Mouse (Mus musculus): ENCODE data around the gene Lrrc18.

Gene Lrrc18

DNA sequence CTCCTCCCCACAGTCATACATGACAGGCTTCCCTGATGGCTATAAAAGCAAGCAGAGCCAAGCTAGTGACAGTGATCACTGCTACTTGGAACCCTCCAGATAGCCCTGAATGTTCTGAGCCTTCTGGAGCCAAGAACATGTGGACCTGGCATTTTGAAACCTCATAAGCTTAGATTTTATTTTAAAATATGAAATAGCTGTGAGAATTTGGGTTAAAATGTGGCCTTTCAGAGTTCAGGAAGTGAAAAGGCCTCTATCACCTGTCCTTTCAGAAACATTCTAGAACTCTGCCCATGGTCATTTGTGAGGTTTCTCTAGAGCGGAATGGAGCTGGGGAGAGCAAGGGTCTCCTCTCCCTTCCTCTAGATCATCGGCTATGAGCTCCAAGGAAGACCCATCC lies at the start of gene Lrrc18:
Lrrc18 (plus strand) TSS at position 301 of the 400 bp plus-strand sequence.
- no peak for DNase-seq

DNA sequence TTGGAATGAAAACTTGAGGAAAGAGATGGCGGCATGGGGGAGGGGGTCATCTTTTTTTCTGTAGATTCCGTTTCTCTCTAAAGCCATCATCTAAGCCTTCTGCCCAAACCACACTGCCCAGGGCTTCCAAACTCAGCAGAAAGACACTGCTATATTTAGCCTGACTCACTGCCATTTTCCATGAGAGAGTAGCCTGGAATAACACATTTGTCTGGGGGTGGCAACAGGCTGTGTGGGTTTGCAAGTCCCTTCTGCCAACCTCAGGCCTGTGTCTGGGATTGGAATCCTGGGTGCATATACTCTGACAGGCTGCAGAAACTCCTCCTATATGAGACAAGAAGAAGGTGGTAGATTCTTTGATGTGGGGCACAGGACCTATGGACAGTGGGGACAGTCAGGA lies 43.7 kb upstream of the Lrrc18 start:
- no peak for DNase-seq

DNA sequence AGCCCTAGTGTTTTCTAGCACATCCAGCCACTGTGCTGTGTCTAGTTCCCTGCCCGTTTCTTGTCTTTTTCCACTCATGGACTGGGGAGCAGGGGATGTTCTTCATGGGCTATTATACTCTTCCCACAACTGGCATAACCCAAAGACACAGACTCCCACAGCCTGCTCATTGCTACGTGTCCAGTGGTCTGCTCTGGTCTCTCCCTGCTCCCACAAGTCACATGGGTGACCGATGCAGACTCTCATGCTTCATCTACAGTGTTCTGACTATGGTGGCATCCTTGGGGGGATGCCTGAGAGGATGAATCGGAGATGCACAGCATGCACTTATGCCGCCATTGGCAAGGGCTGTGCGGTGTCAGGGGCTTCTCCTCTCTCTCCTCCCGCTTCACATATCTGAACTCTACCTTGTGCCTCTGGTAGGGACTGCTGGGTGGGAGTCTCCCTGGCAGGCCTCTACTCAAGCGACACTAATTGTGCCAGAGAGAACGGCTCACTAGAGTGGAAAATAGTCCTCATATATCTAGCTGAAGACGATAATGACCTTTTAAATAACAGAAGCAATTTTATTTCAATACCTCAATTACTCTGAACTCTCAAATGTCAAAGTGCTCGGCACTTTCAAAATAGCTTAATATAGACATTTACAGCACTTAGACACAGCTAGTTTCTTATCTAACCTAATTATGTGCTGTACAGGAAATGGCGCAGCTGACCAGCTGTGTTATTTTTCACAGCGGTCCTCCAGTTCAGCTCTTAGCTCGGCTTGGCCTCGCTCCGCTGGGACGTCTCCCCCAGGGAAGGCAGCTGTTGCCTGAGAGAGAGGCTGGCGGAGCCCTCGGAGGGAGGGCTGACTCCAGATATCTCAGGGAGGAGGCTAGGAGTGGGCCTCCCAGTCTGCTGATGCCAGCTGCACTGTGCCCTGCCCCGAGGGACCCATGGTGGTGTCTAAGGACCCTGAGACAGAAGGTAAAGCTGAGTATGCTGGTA lies 40.6 kb upstream of the Lrrc18 start:
- DNase-seq: peak; percentile 42

DNA sequence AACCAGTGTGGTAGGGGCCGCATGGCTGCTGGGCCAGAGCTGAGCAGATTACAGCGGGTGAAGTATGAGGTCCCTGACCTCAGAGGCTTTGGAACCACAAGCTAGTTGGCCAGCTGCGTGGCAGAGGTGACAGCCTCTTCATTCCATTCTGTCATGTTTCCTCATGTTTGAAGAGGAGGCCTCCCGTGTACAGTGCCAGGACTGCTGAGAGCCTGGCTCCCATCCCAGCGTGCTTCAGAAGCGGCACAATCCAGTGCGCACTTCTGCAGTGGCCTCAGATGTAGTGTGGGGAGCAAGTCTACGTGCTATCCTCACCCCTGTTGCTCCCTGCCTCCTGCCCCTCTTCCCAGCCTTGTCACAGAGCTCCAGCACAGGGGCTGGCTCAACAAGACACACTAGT lies 34.7 kb upstream of the Lrrc18 start:
- no peak for DNase-seq

DNA sequence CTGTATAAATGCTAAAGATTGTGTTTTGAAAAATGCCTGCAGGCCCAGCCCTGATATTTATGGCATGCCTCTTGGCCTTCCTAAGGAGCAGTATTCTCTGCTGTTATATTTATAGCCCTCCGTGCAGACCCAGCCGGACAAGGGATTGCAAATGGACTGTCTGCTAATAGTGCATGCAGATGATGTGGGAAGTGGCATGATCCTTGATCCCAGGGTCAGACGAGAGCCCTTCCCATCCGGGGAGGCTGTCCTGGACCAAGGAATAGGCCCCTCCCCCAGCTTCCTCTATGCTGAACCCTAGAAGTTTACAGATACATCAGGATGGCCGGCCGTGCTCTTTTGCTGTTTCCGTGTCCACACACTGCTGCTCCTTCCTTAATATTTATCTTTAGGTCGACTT lies 32.5 kb upstream of the Lrrc18 start:
- peak; percentile 16 for DNase-seq

DNA sequence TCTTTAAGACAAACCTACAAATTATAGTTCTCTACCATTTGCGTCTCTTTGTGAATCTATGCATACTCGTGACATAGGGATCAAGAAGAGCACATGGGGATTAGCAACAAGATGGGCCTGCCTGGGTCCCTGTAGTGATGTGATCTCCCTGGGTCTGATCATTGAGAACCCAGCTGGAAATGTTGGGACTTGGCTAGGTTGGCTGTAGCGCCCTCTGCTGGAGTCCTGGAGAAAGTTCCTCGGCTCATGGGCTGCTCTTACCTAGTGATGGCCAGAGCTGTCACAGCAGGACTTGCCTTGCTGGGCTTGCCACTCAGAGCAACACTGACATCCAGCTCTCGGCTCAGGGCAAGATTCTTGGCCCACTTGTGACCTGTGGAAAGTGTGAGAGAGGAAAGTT lies 30.7 kb upstream of the Lrrc18 start:
- peak; percentile 57 for DNase-seq

DNA sequence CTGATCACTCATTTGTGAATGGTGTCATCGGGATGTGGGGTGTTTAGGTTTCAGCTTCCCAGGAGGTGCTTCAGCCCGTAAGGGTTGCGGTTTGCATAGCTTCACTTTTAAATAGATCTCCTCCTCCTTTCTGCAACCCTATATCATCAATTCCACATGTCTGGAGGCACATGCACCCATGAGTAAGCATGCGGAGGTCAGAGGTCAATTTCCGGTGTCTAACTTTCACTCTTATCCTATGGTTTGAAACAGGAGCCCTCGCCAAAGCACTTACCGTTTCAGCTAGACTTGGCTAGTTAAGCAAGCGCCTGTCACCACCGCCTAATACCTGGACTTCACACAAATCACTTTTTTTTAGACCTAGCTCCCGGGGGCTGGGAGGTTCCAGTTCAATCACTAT lies 26.4 kb upstream of the Lrrc18 start:
- DNase-seq: no peak

DNA sequence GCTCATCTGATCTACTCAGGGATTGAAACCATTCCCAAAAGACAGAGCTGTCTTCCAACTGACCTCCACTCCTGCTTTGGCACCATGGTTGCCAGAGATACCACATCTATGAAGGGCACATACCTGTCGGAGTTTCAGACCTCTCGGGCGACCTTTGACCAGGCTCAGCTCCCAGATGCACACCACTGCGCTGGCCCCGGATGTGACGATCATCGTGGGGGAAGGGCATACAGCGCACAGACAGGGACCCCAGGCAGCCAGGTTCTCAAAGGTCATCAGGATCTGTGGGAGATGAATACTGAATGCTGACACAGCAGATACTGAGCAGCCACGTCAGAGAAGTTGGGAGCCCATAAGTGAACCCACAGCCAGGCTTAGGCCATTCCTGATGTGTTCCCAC lies 20.5 kb upstream of the Lrrc18 start:
- DNase-seq: no peak

DNA sequence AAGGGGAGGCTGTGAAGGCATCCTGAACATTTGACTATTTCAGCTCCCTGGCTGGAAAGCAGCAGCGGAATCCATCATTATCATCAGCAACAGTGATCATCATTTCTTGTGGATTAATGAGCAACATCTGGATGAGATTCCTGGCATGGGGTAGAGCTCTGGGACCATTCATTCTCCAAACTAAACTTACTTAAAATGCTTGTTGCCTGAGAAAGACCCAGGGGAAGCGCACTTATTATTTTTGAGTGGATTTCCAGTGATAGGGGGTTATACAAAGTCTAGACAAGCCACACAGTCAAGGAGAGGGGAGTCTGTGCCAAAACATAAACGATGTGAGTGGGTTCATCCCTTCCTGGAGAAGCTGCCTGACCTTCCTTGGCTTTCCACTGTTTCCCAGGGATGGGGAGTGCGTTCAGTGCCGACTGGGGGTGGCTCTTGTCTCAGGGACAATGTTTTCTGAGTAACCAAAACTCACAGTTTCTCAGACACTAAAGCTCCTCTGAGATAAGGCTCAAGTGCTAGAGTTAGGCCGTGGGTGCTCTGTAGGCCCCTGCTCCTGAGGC lies 6.9 kb upstream of the Lrrc18 start:
- no peak for DNase-seq

DNA sequence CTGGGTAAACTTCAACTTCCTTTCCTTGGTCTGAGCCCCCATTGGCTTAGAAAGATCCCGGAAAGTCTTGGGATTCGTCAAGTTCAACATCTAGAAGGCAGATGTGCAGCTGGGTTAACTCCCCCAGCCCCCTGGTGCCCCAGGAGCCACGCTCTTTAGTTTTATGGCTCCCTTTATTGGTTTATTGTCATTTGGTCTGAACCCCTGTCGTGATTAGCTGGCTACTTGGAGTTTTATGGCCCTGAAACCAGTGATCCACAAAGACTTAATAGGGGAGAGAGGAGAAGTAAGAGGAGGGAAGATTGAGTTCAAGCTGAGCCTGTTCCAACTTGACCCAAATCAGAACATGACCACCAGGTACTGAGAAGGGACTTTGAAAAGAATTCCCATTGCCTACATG lies 4.5 kb upstream of the Lrrc18 start:
- no peak for DNase-seq

DNA sequence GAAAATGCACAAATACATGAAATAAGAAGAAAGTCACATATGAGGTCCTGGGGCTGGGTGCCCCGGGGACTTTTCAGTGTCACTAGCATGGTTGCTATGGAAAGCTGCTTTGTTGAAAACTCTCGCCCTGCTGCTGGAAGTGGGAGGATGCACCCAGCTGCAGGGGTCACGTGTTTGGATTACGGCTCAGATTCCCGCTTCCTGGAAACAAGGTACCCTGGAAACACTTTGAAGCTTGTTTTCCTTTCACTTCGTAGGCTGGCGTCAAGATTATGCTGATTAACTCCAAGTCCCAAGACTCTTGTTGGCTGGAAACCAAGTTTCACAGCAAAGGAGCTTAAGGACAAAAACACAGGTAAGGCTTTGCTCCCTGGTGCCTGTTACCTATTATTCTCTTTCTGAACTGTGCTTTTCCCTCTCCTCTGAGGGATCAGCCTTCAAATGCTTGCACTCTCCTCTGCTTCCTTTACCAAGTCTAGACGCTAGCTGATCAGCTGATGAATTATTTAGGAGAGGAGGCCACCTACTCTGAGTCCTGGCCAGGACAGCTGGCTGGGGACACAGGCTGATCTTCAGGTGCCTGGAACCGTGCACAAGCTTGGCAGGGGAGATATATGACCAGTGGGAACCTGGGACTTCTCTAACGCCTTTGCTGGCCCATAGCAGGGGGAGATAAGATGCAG lies 3.9 kb downstream of the Lrrc18 start:
- peak; percentile 42 for DNase-seq

DNA sequence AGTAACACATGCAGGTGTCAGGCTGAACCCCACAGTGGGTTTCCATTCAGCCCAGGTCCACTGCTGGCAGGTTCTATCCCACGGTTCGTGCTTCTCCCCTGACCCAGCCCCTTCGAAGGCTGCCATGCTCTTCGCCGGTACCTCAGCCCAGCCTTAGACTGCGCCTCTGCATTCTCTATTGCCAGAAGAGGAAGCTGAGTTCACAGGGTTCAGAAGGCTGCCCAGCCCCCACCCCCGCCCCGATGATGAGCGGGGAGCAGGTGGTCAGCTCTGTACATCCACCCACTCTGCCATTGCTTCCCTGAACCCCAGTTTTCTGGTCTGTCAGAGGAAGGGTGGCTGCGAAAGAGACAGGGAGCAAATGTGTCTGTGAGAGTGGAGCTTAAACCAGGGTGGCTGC lies 8.3 kb downstream of the Lrrc18 start:
- no peak for DNase-seq

DNA sequence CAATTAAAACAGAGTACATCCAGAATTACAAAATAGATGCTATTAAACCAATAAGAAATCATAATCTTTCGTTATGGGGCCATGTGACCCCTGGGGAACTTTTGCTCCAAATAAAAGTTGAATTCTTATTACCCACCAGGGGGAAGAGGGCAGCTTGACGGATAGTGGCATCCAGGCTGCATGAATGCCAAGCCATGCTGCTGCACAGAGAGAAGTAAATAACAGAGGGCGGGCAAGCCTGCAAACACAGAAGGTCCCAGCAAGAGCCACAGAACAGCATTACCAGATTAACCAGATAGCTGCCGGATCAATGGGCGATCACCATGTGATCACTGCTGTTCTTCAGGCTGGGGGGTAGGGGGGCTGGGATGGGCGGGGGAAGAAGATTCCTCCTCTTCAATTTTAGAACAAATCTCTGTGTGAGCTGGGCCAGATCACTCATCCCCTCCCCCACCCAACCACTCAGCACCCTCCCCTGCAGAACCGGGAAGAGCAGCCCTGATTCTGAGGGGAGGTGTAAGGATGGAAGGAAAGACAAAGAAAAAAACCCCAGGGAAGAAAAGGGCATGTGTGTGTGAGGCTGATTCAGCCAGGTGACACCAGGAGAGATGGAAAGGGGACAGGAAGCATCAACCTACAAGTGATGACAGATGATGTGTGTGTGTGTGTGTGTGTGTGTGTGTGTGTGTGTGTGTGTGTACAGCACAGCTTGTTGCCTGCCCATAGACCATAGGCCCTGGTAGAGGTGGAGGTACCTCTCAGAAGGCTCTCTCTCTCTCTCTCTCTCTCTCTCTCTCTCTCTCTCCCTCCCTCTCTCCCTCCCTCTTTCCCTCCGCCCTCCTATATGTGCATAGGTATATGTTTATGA lies 9.2 kb downstream of the Lrrc18 start:
- DNase-seq: no peak

DNA sequence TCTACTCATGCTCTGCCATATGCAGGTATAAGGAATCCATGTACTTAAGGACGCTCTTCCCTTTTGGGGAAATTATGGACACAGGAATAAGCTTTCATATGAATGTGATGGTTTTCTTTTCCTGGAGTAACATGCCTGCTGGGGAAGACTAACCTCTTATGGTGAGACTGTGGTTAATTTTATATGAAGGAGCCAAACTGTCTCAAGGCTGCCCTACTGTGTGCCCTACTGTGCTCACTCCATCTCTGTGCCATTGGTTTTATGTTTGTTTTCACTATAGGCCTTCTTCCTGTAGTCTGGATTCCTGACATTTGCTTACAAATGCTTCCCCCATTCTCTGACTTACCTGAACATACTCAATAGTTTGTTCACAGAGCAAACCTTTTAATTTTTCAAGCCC lies 13.9 kb downstream of the Lrrc18 start:
- no peak for DNase-seq

DNA sequence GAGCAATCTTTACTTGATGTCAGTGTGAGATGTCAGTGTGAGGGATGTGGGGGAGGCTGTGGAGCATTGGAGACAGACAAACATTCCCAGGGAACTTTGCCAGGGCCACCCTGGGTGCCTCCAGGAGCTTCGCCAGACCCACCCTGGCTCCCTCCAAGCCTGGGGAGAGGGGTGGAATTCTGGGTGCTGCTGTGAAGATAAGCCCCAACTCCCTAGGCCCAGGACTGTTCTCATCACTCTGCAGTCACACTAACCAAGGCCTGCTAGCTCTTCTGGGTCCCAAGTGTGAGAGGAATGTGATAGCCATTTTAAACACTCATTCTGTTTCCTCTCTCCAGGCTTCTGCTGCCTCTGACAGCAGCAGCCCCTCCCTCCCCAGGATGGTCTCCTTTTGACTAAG lies 16.5 kb downstream of the Lrrc18 start:
- DNase-seq: no peak

DNA sequence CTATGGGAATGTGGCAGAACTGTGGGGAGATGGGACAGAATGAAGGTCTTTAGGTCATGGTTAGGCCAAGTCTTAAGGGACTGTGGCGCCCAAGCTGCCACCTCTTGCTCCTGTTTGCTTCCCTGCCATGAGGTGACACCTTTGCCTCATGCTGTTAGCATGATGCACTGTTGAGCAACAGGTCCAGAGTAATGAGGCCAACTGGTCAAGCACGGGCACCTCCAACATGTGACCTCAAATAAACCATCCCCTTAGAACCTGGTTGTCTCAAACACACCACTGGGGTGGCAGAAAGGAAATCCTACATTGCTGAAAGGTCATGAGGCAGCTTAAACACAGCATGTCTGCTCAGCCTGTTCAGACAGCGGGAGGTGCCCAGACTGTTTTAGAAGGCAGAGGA lies 27.9 kb downstream of the Lrrc18 start:
- DNase-seq: no peak

DNA sequence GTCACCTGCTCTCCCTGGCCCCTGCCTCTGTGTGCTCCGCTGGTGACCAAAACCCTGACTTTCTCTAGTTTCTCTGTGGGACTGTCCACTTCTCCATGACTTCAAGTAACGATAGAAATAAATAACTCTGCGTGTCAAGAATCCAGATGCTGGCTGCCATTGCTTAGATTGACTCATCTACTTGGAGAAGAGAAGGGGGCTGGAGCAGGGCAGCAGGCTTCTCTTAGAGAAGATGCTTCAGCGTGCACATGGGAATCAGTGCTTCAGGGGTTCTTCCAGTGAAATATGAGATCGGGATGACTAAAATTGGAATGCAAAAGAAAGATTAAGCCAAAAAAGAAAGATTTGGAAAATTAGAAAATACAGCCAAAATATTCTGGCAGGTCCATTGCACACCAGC lies 28.4 kb downstream of the Lrrc18 start:
- DNase-seq: no peak

DNA sequence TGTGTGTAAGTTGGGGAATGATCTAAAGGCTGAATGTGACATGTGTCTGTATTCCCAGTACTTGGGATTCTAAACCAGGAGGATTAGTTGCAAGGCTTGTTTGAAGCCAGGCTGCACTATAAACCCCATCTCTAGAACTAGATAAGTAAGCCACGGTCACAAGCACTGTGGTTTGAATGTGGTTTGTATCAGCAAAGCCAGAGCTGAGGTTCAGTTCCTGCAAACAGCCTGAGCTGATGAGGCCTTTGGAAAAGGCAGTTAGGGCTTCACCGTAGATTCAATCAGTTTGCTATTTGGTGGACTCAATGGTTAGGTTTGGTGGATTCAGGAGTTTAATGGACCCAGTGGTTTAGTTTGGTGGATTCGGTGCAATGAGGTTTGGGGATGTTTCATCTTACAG lies 39.7 kb downstream of the Lrrc18 start:
- no peak for DNase-seq

DNA sequence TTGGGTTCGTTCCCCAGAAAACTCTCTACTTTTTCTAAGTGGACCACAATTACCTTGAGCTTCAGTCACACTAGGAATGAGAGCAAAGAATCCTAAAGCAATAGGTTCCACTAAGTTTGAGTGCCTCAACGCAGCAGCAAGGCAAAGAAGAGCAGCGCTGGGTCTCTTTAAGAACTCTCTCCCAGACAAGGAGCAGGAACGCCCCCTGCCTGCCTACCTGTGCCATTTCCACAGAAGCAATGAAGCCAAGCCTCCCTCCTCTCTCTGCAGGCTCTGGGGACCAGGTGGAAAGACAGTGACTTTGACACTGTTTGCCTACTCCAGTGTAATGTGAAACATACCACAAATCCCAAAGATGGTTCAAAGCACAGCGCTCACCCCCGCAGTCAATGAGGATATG lies 42.2 kb downstream of the Lrrc18 start:
- DNase-seq: peak; percentile 26

DNA sequence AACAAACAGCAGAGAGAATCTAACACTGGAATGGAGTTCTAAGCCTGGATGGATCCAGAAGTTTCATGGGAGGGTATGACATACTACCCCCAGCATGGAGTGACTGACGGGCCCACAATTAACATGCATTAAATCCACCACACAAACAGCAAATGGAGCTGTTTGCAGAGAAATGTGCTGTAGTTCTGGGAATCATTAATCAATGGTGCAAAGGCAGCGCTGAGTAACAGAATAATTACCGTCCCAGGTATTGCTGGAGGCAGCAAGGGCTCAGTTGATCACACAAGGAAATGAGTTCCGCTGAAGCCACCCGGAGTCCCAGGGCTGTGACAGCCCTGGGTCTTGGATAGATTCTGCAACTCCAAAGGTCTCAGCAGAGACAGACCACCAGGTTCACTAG lies 44.2 kb downstream of the Lrrc18 start:
- DNase-seq: peak; percentile 55

DNA sequence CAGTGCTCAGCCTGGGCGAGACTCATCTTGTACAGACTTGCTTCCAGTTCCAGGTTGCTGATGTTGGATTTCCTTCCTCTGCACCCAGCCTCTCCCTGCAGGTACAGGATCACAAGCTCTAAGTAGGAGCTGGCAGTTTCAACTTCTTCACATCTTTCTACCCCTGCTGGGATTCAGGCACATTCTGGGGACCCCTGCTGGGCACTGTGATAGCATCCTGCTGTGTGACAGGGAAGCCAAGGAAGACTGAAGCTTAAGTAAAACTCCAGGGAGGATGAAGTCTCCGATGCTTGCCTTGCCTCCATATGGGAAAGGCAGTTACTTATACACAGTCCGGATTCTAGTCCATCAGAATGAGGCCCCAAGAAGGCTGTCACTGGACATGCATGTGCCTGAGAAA lies 45.6 kb downstream of the Lrrc18 start:
- DNase-seq: no peak

DNA sequence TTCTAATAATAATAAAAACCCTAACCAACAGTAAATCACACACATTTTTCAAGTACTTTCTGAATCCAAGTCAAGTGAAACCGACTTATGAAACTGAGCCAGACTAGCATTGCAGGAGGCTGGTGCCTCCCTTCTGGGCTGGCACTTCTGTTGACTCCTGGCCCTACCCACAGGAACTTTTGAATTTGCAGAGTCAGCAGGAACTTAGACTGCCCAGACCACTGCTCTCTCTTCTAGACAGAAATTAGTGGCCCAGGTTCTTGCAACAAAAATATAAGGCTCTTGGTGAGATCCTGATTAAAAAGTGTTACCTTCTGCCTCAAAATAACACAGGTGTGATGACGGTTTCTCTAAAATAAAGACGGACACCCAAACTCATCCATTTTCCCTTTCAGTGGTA lies 54.0 kb downstream of the Lrrc18 start:
- no peak for DNase-seq

DNA sequence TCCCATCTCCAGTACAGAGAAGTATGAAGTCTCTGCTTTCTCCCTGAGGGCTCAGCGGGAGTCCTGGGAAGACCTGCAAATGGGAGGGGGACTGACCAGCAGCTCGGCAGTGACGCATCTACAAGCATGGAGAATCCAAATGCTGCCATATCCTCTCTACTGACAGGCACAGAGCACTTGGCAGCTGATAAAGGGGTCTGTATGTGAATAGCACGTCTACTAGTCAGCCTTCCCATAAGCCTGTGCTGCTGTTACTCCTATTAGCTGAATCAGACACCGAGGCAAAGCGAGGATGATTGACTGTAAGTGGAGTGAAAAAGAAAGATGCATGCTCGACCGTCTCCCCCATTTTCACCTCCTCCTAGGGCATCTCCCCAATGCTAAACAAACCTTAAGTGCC lies 62.3 kb downstream of the Lrrc18 start:
- no peak for DNase-seq
